Mouse (Mus musculus) midbrain, embryonic 16.5 days (tissue): ENCODE data around the gene R3hdm2. TPM values are rescaled to one million over a fixed set of nuclear protein-coding genes. Genes with fewer than 3 reads are reported as not detected.

Experiments used
- ATAC-seq: fragments of 200-750 bp; cut with Nextera tagmentation; 2 replicates; pipeline ENCODE4 v1.8.0; 2017; ENCODE audit warnings: moderate TSS enrichment
- H3K27ac ChIP-seq: fragments of 300-500 bp; sonication (generic); 2 replicates; pipeline ENCODE4 v1.5.1; 2014; ENCODE audit warnings: mild to moderate bottlenecking, low read length, mixed read lengths
- H3K27me3 ChIP-seq: fragments of 300-500 bp; sonication (generic); 2 replicates; pipeline ENCODE4 v1.6.1; 2014; ENCODE audit warnings: low read depth, low read length, mixed read lengths; ENCODE audit not compliant: control insufficient read depth, insufficient read depth
- H3K36me3 ChIP-seq: fragments of 300-500 bp; sonication (generic); 2 replicates; pipeline ENCODE4 v1.6.1; 2014; ENCODE audit warnings: mild to moderate bottlenecking, low read length, moderate library complexity, mixed read lengths; ENCODE audit not compliant: control insufficient read depth, insufficient read depth
- H3K4me1 ChIP-seq: fragments of 300-500 bp; sonication (generic); 2 replicates; pipeline ENCODE4 v1.6.1; 2014; ENCODE audit warnings: mild to moderate bottlenecking, low read length, mixed read lengths; ENCODE audit not compliant: control insufficient read depth, insufficient read depth
- H3K4me2 ChIP-seq: fragments of 300-500 bp; sonication (generic); 2 replicates; pipeline ENCODE4 v1.6.1; 2014; ENCODE audit warnings: mild to moderate bottlenecking, low read length, mixed read lengths
- H3K4me3 ChIP-seq: fragments of 300-500 bp; sonication (generic); 2 replicates; pipeline ENCODE4 v1.5.1; 2014; ENCODE audit warnings: low read depth, mild to moderate bottlenecking, low read length, moderate library complexity, mixed read lengths
- H3K9ac ChIP-seq: fragments of 300-500 bp; sonication (generic); 2 replicates; pipeline ENCODE4 v1.6.1; 2014; ENCODE audit warnings: low read depth, low read length, mixed read lengths
- H3K9me3 ChIP-seq: fragments of 300-500 bp; sonication (generic); replicated peaks from 2 replicates; pipeline ENCODE4 v1.6.1; 2014; ENCODE audit warnings: mild to moderate bottlenecking, low read length, mixed read lengths; ENCODE audit not compliant: control insufficient read depth, poor library complexity, severe bottlenecking
- WGBS: fragments of 180-500 bp; shearing (Covaris S2); extraction: QIAGEN DNeasy Blood & Tissue Kit; methylation state at CpG from one replicate; pipeline ENCODE4 v1.1.7; 2014; 5-methylcytosine and 5-hydroxymethylcytosine counted together
- polyA plus RNA-seq: library from polyadenylated mRNA; unstranded; fragments of >200 nt; fragmentation: Nextera tagmentation; extraction: Ambion mirVana; gene quantifications from 2 replicates; pipeline ENCODE4 v1.2.1, GENCODE M21; 2015

The R3hdm2 gene
- polyA plus RNA-seq, 1 experiment from 2014 or later = 35.2 TPM

DNA sequence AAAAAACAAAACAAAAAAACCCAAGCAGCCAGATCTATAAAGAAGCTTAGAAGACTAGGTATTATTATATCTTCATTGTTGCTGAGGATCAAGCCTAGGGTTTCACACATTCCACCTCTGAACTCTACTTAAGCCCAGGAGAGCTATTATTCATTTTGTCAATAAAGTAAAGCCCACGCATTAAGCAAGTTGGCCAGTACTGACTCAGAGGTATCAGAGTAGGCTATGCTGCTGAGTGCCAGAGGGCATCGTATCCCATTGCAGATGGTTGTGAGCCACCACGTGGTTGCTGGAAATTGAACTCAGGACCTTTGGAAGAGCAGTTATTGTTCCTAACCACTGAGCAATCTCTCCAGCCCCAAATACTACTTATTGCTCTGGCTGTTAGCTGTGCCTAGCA is 163.8 kb downstream of the R3hdm2 start:
- no peaks in the 10 kb centered on the region for H3K4me1 ChIP-seq
- ATAC-seq = no peak
- H3K4me2 ChIP-seq = no peak overlapping the region
- WGBS = 82% methylated on average over 3 of the region's 3 CpGs
- H3K9ac ChIP-seq = no peak overlapping the region
- no peaks in the 10 kb centered on the region for H3K27me3 ChIP-seq
- H3K4me3 ChIP-seq = no peak overlapping the region
- H3K27ac ChIP-seq = no peak overlapping the region
- peaks cover 76% of the 10 kb centered on the region for H3K36me3 ChIP-seq
- no peaks in the 10 kb centered on the region for H3K9me3 ChIP-seq

DNA sequence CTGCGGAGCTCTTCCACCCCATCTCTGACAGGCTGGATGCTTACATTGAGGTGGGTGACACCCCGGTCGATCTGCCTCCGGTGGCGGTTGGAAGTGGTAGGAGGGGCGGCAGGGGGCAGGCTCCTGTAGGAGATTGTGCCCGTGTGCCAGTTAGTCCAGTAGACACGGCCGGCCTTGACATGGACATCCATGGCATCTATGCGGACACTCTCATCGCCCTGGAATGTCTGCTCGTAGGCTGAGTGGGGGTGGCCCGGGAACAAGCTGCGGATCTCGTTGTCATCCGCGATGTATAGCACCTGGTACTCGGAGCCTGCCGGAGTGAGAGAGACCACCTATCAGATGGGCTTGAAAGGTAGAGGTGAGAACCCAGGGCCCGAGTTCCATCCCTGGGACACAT is 164.2 kb downstream of the R3hdm2 start:
- Histone ChIP-seq H3K9me3 (no peaks in the 10 kb centered on the region), H3K36me3 (peaks cover 76% of the 10 kb centered on the region), H3K27ac (no peak overlapping the region), H3K27me3 (no peaks in the 10 kb centered on the region), H3K4me2 (no peak overlapping the region), H3K4me1 (no peaks in the 10 kb centered on the region), H3K4me3 (no peak overlapping the region), H3K9ac (no peak overlapping the region)
- no peak for ATAC-seq
- 94% methylated on average over 20 of the region's 20 CpGs for WGBS

DNA sequence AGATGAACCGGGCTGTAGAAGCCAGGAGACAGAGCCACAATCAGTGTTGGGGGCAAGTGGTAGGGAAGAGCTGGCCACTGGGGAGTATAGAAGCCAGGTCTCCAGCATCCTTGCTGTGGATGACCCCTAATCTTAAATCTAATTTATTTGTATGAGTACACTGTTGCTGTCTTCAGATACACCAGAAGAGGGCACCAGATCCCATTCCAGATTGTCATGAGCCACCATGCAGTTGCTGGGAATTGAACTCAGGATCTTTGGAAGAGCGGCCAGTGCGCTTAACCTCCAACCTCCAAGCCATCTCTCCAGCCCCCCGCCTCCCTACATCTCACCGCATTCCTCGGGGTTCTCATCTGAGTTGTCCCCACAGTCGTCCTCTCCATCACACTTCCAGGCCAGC is 166.4 kb downstream of the R3hdm2 start:
- H3K27me3 ChIP-seq = no peaks in the 10 kb centered on the region
- no peaks in the 10 kb centered on the region for H3K9me3 ChIP-seq
- H3K4me2 ChIP-seq = no peak overlapping the region
- WGBS = 93% methylated on average over 7 of the region's 7 CpGs
- no peak for ATAC-seq
- no peaks in the 10 kb centered on the region for H3K4me1 ChIP-seq
- peaks cover 73% of the 10 kb centered on the region for H3K36me3 ChIP-seq
- H3K27ac ChIP-seq = no peak overlapping the region
- no peak overlapping the region for H3K9ac ChIP-seq
- H3K4me3 ChIP-seq = no peak overlapping the region

DNA sequence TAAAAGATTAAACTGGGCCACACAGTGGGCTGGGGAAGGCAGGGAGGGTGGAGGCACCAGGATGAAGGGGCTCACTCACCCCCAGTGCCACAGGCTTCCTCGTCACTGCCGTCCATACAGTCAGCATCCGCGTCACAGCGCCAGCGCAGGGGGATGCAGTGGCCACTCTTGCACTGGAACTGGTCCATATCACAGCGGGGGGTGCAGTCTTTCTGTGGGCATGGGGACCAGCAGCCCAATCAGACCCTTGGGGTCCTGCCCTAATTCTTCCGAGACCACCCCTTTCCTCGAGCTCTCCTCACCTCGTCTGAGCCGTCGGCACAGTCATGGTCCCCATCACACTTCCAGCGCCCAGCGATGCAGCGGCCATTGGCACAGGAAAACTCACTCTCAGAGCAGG is 168.1 kb downstream of the R3hdm2 start:
- Histone ChIP-seq H3K9ac (no peak overlapping the region), H3K27ac (no peak overlapping the region), H3K27me3 (no peaks in the 10 kb centered on the region), H3K4me2 (no peak overlapping the region), H3K36me3 (peaks cover 78% of the 10 kb centered on the region), H3K4me1 (no peaks in the 10 kb centered on the region), H3K4me3 (no peak overlapping the region), H3K9me3 (no peaks in the 10 kb centered on the region)
- ATAC-seq = no peak
- 96% methylated on average over 15 of the region's 15 CpGs for WGBS

Other genes with a start within 250 kb of the R3hdm2 start
- 60.7 and 71.7 TPM in 2 replicates for gene B4galnt1, start 215.1 kb upstream of the R3hdm2 start, polyA plus RNA-seq
- gene Slc26a10, start 199.7 kb upstream of the R3hdm2 start, polyA plus RNA-seq = 1.1 and 1.2 TPM in 2 replicates
- gene Arhgef25, start 190.2 kb upstream of the R3hdm2 start, polyA plus RNA-seq = 19.6 and 20.2 TPM in 2 replicates
- gene Dtx3, start 184.6 kb upstream of the R3hdm2 start, polyA plus RNA-seq = 254 and 255 TPM in 2 replicates
- gene Pip4k2c, start 168.7 kb upstream of the R3hdm2 start, polyA plus RNA-seq = 16.9 and 18.4 TPM in 2 replicates
- 113 and 120 TPM in 2 replicates for gene Kif5a, start 117.0 kb upstream of the R3hdm2 start, polyA plus RNA-seq
- gene Dctn2, start 114.0 kb upstream of the R3hdm2 start, polyA plus RNA-seq = 332 and 345 TPM in 2 replicates
- 12.6 and 15.3 TPM in 2 replicates for gene Mbd6, start 91.3 kb upstream of the R3hdm2 start, polyA plus RNA-seq
- gene Mars, start 68.5 kb upstream of the R3hdm2 start, polyA plus RNA-seq = 123 and 128 TPM in 2 replicates
- gene Arhgap9, start 58.4 kb upstream of the R3hdm2 start, polyA plus RNA-seq = 0.46 and 0.75 TPM in 2 replicates
- 0.92 and 1.3 TPM in 2 replicates for gene Gli1, start 38.4 kb upstream of the R3hdm2 start, polyA plus RNA-seq
- 0.04 TPM in 2 replicates for gene Inhbe, start 25.9 kb upstream of the R3hdm2 start, polyA plus RNA-seq
- gene Inhbc, start 9.9 kb upstream of the R3hdm2 start, polyA plus RNA-seq = 0.15 TPM in 1 of 2 replicates, not detected in the other
- 1.3 and 2.1 TPM in 2 replicates for gene Stac3, start 121.4 kb downstream of the R3hdm2 start, polyA plus RNA-seq
- gene Ndufa4l2, start 134.6 kb downstream of the R3hdm2 start, polyA plus RNA-seq = 17.6 and 19.7 TPM in 2 replicates
- 45.0 and 45.6 TPM in 2 replicates for gene Shmt2, start 142.1 kb downstream of the R3hdm2 start, polyA plus RNA-seq
- gene Nxph4, start 154.2 kb downstream of the R3hdm2 start, polyA plus RNA-seq = 62.1 and 66.7 TPM in 2 replicates
- 110 and 117 TPM in 2 replicates for gene Lrp1, start 240.8 kb downstream of the R3hdm2 start, polyA plus RNA-seq